Mouse (Mus musculus) intestine, embryonic 14.5 days (tissue): Measurements from ENCODE around the gene Unc13d. TPM values are rescaled to one million over a fixed set of nuclear protein-coding genes. Genes with fewer than 3 reads are reported as not detected.
"Not testable (repeated sequence)": the region's sequence is repeated elsewhere in the genome, so short reads cannot be mapped to it uniquely, and the experiment has no call there.

Source experiments
- ATAC-seq: fragments of 200-750 bp; cut with Nextera tagmentation; replicated peaks from 2 replicates; pipeline ENCODE4 v1.8.0; 2017; ENCODE audit warnings: low read depth, moderate number of reproducible peaks, moderate TSS enrichment, moderate library complexity; ENCODE audit not compliant: low FRiP score, low TSS enrichment
- DNase-seq: peaks from one replicate; pipeline ENCODE4 v3.0.0-alpha.2; 2018; ENCODE audit warnings: low spot score
- H3K27ac ChIP-seq: fragments of 300-500 bp; sonication (generic); 2 replicates; pipeline ENCODE4 v1.5.1; 2014; ENCODE audit warnings: low read depth, mild to moderate bottlenecking, control low read depth
- H3K27me3 ChIP-seq: fragments of 300-500 bp; sonication (generic); replicated peaks from 2 replicates; pipeline ENCODE4 v1.6.1; 2014; ENCODE audit warnings: low read length, control low read depth; ENCODE audit not compliant: control insufficient read depth, insufficient read depth
- H3K36me3 ChIP-seq: fragments of 300-500 bp; sonication (generic); 2 replicates; pipeline ENCODE4 v1.6.1; 2014; ENCODE audit warnings: low read length, control low read depth; ENCODE audit not compliant: control insufficient read depth, insufficient read depth
- H3K4me1 ChIP-seq: fragments of 300-500 bp; sonication (generic); replicated peaks from 2 replicates; pipeline ENCODE4 v1.6.1; 2014; ENCODE audit warnings: low read length, control low read depth, mixed read lengths; ENCODE audit not compliant: control insufficient read depth, insufficient read depth
- H3K4me2 ChIP-seq: fragments of 300-500 bp; sonication (generic); 2 replicates; pipeline ENCODE4 v1.6.1; 2014; ENCODE audit warnings: low read length
- H3K4me3 ChIP-seq: fragments of 300-500 bp; sonication (generic); 2 replicates; pipeline ENCODE4 v1.5.1; 2014; ENCODE audit warnings: low read depth, low read length, control low read depth, mixed read lengths
- H3K9ac ChIP-seq: fragments of 300-500 bp; sonication (generic); 2 replicates; pipeline ENCODE4 v1.6.1; 2014; ENCODE audit warnings: mild to moderate bottlenecking, low read length
- H3K9me3 ChIP-seq: fragments of 300-500 bp; sonication (generic); 2 replicates; pipeline ENCODE4 v1.6.1; 2016; ENCODE audit warnings: low read length, control low read depth; ENCODE audit not compliant: control insufficient read depth
- WGBS: fragments of 180-500 bp; shearing (Covaris S2); extraction: QIAGEN DNeasy Blood & Tissue Kit; methylation state at CpG from one replicate; pipeline ENCODE4 v1.1.7; 2014; 5-methylcytosine and 5-hydroxymethylcytosine counted together
- polyA plus RNA-seq: library from polyadenylated mRNA; unstranded; fragments of >200 nt; fragmentation: Nextera tagmentation; extraction: Ambion mirVana; gene quantifications from 2 replicates; pipeline ENCODE4 v1.2.1, GENCODE M21; 2014

Gene Unc13d
- 2.6 and 3.5 TPM in 2 replicates for polyA plus RNA-seq

- H3K27me3 ChIP-seq = no peaks in the 10 kb centered on the region
- peak; percentile 67 for DNase-seq
- peak within 1 kb of the TSS; percentile 42 for H3K4me2 ChIP-seq
- H3K4me1 ChIP-seq = peaks cover 22% of the 10 kb centered on the region
- no peaks in the 10 kb centered on the region for H3K9me3 ChIP-seq
- peak within 1 kb of the TSS; percentile 59 for H3K27ac ChIP-seq
- 54% methylated on average over 22 of the region's 22 CpGs for WGBS
- H3K4me3 ChIP-seq = peak within 1 kb of the TSS; percentile 20; the same call in 1 of the 2 replicates
- peak; percentile 65 for ATAC-seq
- peaks cover 39% of the 10 kb centered on the region for H3K36me3 ChIP-seq
- H3K9ac ChIP-seq = peak within 1 kb of the TSS; percentile 13; the same call in 1 of the 2 replicates
Measured at GRCm38 (mm10) chr11:116077446-116078204, at the start of gene Unc13d. Gene Unc13d (minus strand): TSS chr11:116077961.

DNA sequence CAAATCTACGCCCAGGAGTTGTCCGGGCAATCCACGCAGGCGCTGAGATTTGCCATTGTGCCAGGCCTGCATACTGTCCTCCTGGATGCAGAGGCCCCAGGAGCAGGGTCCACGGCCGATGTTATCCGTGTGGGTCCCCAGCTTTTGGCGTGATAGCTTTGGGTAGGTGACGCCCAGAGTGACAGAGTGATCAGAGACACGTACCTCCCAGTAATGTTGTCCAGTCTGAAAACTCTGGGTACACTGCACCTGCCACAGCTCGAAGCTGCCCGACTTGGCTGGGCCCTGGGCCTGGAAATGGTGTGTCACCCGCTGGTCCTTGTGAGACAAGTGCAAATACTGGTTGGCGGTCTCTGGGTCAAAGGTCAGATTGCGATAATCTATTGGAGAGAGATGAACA is 48.5 kb upstream of the Unc13d start:
- H3K4me3 ChIP-seq = no peak overlapping the region
- no peak overlapping the region for H3K4me2 ChIP-seq
- H3K9ac ChIP-seq = no peak overlapping the region
- no peaks in the 10 kb centered on the region for H3K9me3 ChIP-seq
- ATAC-seq (no peak), DNase-seq (no peak)
- no peaks in the 10 kb centered on the region for H3K27me3 ChIP-seq
- peaks cover 19% of the 10 kb centered on the region for H3K36me3 ChIP-seq
- WGBS = 92% methylated on average over 15 of the region's 15 CpGs
- H3K4me1 ChIP-seq = peaks cover 18% of the 10 kb centered on the region
- H3K27ac ChIP-seq = no peak overlapping the region

DNA sequence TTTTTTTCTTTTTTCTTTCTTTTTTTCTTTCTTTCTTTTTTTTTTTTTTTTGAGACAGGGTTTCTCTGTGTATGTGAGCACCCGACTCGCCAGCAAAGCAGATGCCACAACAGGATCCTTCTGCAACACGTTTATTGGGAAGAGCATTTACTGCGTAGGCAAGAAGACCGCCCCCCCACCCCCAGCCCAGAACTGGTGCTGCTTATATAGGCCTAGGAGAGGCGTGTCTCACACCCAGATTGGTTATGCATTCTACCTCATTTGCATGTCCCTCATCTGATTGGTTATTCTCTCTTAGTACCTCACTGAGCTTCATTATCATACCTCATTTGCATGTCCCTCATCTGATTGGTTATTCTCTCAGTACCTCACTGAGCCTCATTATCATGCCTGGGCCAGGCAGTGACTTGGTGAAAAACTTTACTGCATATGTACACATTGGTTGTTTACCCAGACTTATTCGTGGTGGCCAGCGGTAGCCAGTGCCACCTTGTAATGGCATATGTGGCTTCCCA is 44.0 kb upstream of the Unc13d start:
- H3K36me3 ChIP-seq = peaks cover 19% of the 10 kb centered on the region
- WGBS = 93% methylated on average over 8 of the region's 8 CpGs
- not testable (repeated sequence) for H3K4me3 ChIP-seq, DNase-seq, H3K4me2 ChIP-seq, H3K27me3 ChIP-seq, ATAC-seq, H3K9ac ChIP-seq, H3K27ac ChIP-seq, H3K4me1 ChIP-seq, H3K9me3 ChIP-seq

DNA sequence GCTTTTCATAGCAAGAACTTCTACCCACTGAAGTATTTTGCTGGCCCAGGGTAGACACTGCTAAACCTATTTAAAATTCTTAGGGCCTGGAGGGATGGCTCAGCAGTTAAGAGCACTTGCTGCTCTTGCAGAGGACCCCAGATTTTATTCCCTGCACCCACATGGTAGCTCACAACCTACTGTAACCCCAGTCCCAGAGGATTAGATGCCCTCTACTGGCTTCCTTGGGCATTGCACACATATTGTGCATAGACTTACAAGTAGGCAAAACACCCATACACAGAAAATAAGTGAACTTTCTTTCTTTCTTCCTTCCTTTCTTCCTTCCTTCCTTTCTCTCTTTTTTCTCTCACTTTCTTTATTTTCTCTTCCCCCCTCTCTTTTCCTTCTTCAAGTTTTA is 40.1 kb upstream of the Unc13d start:
- Histone ChIP-seq H3K36me3 (peaks cover 3% of the 10 kb centered on the region; the same call in 1 of the 2 replicates), H3K27me3 (no peaks in the 10 kb centered on the region), H3K9me3 (no peaks in the 10 kb centered on the region), H3K4me2 (no peak overlapping the region), H3K4me3 (no peak overlapping the region), H3K9ac (no peak overlapping the region), H3K27ac (no peak overlapping the region), H3K4me1 (no peaks in the 10 kb centered on the region)
- ATAC-seq (no peak), DNase-seq (no peak)

GRCm38 (mm10) chr11:116117241-116117640 is 39.5 kb upstream of the Unc13d start:
- WGBS = 69% methylated on average over 12 of the region's 12 CpGs
- Histone ChIP-seq H3K4me3 (no peak overlapping the region), H3K9me3 (no peaks in the 10 kb centered on the region), H3K9ac (no peak overlapping the region), H3K4me1 (no peaks in the 10 kb centered on the region), H3K27me3 (no peaks in the 10 kb centered on the region), H3K36me3 (no peaks in the 10 kb centered on the region), H3K27ac (no peak overlapping the region), H3K4me2 (no peak overlapping the region)
- ATAC-seq (no peak), DNase-seq (no peak)

GRCm38 (mm10) chr11:116111611-116112203 is 33.9 kb upstream of the Unc13d start:
- 88% methylated on average over 19 of the region's 19 CpGs for WGBS
- ATAC-seq = no peak
- Histone ChIP-seq H3K9me3 (no peaks in the 10 kb centered on the region), H3K4me2 (no peak overlapping the region), H3K27me3 (peaks cover 44% of the 10 kb centered on the region), H3K4me1 (peaks cover 13% of the 10 kb centered on the region), H3K9ac (no peak overlapping the region), H3K4me3 (no peak overlapping the region), H3K27ac (no peak overlapping the region), H3K36me3 (no peaks in the 10 kb centered on the region)
- DNase-seq = no peak

- H3K4me2 ChIP-seq = no peak overlapping the region
- H3K27ac ChIP-seq = no peak overlapping the region
Measured at GRCm38 (mm10) chr11:116111067-116111466, 33.3 kb upstream of the Unc13d start.

GRCm38 (mm10) chr11:116110540-116110939 is 32.8 kb upstream of the Unc13d start:
- DNase-seq = no peak
- peaks cover 21% of the 10 kb centered on the region for H3K4me1 ChIP-seq
- H3K9me3 ChIP-seq = no peaks in the 10 kb centered on the region
- H3K36me3 ChIP-seq = no peaks in the 10 kb centered on the region
- peak overlapping the region; percentile 27; the same call in 1 of the 2 replicates for H3K9ac ChIP-seq
- H3K27me3 ChIP-seq = peaks cover 45% of the 10 kb centered on the region
- H3K4me3 ChIP-seq = peak overlapping the region; percentile 42
- ATAC-seq = no peak
- H3K4me2 ChIP-seq = peak overlapping the region; percentile 68
- WGBS = 18% methylated on average over 10 of the region's 10 CpGs
- no peak overlapping the region for H3K27ac ChIP-seq

More at GRCm38 (mm10) chr11:116111067-116111466, 33.3 kb upstream of the Unc13d start:
- H3K4me1 ChIP-seq = peaks cover 19% of the 10 kb centered on the region
- H3K9ac ChIP-seq = no peak overlapping the region
- no peaks in the 10 kb centered on the region for H3K36me3 ChIP-seq
- DNase-seq (no peak), ATAC-seq (no peak)
- H3K27me3 ChIP-seq = peaks cover 45% of the 10 kb centered on the region
- H3K4me3 ChIP-seq = no peak overlapping the region
- 84% methylated on average over 4 of the region's 4 CpGs for WGBS
- H3K9me3 ChIP-seq = no peaks in the 10 kb centered on the region
